Mouse (Mus musculus): ENCODE data around the gene Rtp4. TPM values are rescaled to one million over a fixed set of nuclear protein-coding genes. Genes with fewer than 3 reads are reported as not detected.

Rtp4 gene
- polyA plus RNA-seq, 1 experiment from 2014 or later: 5.1 TPM

DNA sequence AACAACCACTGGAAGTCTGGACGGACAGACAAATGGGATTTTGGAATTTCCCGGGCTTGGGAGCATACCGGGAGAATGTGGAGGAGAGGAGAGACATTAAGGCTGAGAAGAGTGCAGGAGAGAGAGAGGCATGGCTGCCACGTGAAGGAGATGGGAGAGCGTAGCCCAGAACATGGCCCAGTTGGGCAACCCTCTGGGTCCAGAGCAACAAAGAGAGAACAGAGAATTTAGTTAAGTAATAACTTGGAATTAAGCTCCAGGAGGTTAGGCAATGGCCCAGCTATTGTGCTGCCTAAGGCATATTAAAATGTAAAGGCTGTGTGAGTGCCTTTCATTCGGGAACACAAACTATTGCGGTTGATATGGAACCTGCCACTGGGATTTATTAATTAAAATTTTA is 86.6 kb downstream of the Rtp4 start:
- H3K4me1 ChIP-seq: no peaks in the 10 kb centered on the region
- no peaks in the 10 kb centered on the region for H3K36me3 ChIP-seq
- no peak overlapping the region for H3K4me2 ChIP-seq (replicated peaks)
- H3K27ac ChIP-seq: no peak overlapping the region
- ATAC-seq (ENCODE audit: low FRiP score): no peak
- H3K27me3 ChIP-seq: no peaks in the 10 kb centered on the region
- no peak overlapping the region for H3K4me3 ChIP-seq
- no peaks in the 10 kb centered on the region for H3K9me3 ChIP-seq (replicated peaks)
- 93% methylated on average over 7 of the region's 7 CpGs for WGBS
- H3K9ac ChIP-seq: no peak overlapping the region

DNA sequence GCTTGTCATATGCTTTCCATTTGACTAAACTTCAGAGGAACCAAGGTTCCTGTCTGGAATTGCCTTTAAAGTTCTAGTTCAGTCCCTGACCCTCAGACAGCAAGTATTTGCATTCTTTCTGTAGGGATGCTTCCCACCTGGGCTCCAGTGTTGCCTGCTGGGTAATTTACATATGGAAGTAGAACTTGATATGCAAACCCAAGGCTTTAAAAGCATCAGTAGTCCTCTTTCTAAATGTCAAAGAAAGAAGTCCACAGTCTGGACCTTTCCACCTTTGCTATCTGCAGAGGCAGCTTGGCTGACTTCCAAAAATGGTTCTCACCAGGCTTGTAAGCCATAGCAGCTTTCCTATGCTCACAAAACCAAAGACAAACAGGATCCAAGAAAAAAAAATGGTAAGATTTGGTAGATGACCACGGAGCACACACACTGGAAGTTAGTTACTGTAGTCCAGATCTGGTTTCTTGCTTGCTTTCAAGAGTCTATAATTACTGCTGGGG is 87.9 kb downstream of the Rtp4 start:
- Histone ChIP-seq H3K27ac (no peak overlapping the region), H3K27me3 (no peaks in the 10 kb centered on the region), H3K4me3 (no peak overlapping the region), H3K4me1 (no peaks in the 10 kb centered on the region), H3K36me3 (no peaks in the 10 kb centered on the region), H3K9me3 (replicated peaks) (no peaks in the 10 kb centered on the region), H3K4me2 (replicated peaks) (no peak overlapping the region), H3K9ac (no peak overlapping the region)
- WGBS: 35% methylated on average over 1 of the region's 1 CpGs
- ATAC-seq (ENCODE audit: low FRiP score): no peak

DNA sequence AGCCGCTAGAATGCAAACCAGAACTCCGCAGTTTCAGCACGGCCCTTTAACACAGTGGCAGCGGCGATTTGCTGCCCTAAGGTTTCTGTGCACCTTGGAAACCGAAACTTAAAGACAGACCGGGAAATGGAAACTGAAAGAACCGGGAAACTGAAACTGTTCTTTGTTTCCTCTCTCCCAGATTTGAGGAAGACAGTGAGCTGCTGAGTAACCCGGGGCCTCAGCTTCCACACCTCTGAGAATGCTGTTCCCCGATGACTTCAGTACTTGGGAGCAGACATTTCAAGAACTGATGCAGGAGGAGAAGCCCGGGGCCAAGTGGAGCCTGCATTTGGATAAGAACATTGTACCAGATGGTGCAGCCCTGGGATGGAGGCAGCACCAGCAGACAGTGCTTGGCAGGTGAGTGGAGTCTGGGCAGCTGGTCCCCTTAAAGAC is 89.7 kb downstream of the Rtp4 start:
- WGBS: 51% methylated on average over 11 of the region's 11 CpGs
- Histone ChIP-seq H3K4me1 (no peaks in the 10 kb centered on the region), H3K9ac (no peak overlapping the region), H3K9me3 (replicated peaks) (no peaks in the 10 kb centered on the region), H3K4me3 (peak overlapping the region; percentile 2; the same call in 1 of the 2 replicates), H3K4me2 (replicated peaks) (peak overlapping the region; percentile 35), H3K36me3 (no peaks in the 10 kb centered on the region), H3K27ac (no peak overlapping the region), H3K27me3 (no peaks in the 10 kb centered on the region)
- ATAC-seq (ENCODE audit: low FRiP score): no peak

DNA sequence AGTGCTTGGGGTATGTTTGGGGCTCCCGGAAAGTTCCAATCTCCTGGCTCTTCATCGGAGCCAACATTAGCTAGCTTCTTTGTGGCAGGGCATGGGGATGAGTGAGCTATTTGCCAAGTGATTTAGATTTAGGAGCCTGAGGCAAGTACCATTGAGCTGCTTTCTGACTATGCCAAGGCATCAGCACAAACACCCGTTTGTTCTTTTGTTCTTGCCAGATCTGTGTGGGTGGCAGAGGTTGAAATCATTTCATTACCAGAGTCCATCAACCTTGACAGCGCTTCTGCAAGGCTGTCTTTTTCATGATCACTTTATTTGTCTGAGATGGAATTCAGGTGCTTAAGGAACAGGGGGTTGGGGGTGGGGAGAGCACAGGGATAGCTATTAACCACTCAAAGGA is 104.1 kb downstream of the Rtp4 start:
- Histone ChIP-seq H3K4me2 (replicated peaks) (no peak overlapping the region), H3K36me3 (no peaks in the 10 kb centered on the region), H3K27ac (no peak overlapping the region), H3K27me3 (no peaks in the 10 kb centered on the region), H3K9me3 (replicated peaks) (no peaks in the 10 kb centered on the region), H3K4me3 (no peak overlapping the region), H3K4me1 (peaks cover 4% of the 10 kb centered on the region; the same call in 1 of the 2 replicates), H3K9ac (no peak overlapping the region)
- 63% methylated on average over 4 of the region's 4 CpGs for WGBS
- ATAC-seq (ENCODE audit: low FRiP score): no peak

DNA sequence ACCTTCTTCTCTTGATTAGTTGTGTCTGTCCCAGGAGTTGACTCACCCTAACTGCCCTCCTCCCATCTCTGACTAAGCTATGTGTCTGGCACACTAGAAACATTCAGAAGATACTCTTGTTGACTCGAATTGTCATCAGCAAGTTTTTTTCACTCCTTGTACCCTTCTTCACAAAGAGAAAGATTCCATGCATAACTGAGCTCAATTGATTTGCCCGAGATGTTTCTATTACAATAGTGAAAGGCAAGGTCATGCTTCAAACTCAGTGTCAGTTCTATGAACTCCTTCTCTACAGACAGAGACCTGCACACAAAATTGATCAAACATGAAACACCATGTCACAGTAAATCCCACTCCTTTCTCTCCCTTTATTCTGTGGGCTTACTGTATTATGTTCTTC is 111.4 kb downstream of the Rtp4 start:
- ATAC-seq (ENCODE audit: low FRiP score): no peak
- H3K36me3 ChIP-seq: no peaks in the 10 kb centered on the region
- no peak overlapping the region for H3K4me2 ChIP-seq (replicated peaks)
- H3K27me3 ChIP-seq: no peaks in the 10 kb centered on the region
- no peaks in the 10 kb centered on the region for H3K4me1 ChIP-seq
- H3K4me3 ChIP-seq: no peak overlapping the region
- 61% methylated on average over 2 of the region's 2 CpGs for WGBS
- no peak overlapping the region for H3K27ac ChIP-seq
- no peaks in the 10 kb centered on the region for H3K9me3 ChIP-seq (replicated peaks)
- H3K9ac ChIP-seq: no peak overlapping the region

DNA sequence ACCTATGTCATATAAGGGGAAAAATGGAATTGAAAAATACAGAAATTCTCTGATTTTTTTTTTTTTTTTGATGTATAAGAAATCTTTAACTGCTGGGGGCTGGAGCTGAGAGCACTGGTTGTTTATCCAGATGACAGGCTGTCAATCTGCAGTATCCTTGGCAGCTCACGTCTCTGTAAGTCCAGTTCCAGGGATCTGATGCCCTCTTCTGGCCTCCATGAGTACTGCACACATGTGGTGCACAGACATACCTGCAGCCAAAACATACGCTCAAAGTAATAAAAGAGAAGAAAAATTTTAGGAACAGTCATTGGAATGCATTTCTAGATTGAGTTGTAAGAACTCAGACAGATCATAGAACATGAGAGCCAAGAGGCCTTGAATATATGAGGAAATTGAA is 112.6 kb downstream of the Rtp4 start:
- no peak overlapping the region for H3K27ac ChIP-seq
- WGBS: 68% methylated on average over 2 of the region's 2 CpGs
- H3K27me3 ChIP-seq: no peaks in the 10 kb centered on the region
- no peak overlapping the region for H3K4me2 ChIP-seq (replicated peaks)
- H3K4me3 ChIP-seq: no peak overlapping the region
- no peak for ATAC-seq (ENCODE audit: low FRiP score)
- no peaks in the 10 kb centered on the region for H3K36me3 ChIP-seq
- no peak overlapping the region for H3K9ac ChIP-seq
- H3K9me3 ChIP-seq (replicated peaks): no peaks in the 10 kb centered on the region
- no peaks in the 10 kb centered on the region for H3K4me1 ChIP-seq

DNA sequence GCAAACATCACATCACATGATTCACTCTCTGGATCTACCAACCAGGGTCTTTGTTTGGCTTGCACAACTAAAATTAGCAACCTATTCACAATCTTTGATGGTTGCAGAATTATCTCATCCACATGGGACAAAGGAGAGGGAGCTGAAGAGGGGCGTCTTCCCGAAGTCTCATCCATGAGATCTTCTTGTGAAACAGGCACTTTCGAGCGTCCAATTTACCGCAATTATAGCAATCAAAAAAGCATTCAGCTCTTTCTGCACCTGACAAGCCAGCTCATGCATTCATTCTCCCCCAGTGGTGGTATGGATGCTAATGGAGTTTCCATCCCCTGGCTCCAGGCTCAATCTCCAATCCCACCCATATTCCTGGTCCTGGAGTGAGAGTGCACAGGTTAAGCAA is 132.9 kb downstream of the Rtp4 start:
- ATAC-seq (ENCODE audit: low FRiP score): no peak
- Histone ChIP-seq H3K4me2 (replicated peaks) (no peak overlapping the region), H3K27me3 (no peaks in the 10 kb centered on the region), H3K27ac (no peak overlapping the region), H3K36me3 (no peaks in the 10 kb centered on the region), H3K4me1 (no peaks in the 10 kb centered on the region), H3K4me3 (no peak overlapping the region), H3K9me3 (replicated peaks) (no peaks in the 10 kb centered on the region), H3K9ac (no peak overlapping the region)
- WGBS: 95% methylated on average over 5 of the region's 5 CpGs

DNA sequence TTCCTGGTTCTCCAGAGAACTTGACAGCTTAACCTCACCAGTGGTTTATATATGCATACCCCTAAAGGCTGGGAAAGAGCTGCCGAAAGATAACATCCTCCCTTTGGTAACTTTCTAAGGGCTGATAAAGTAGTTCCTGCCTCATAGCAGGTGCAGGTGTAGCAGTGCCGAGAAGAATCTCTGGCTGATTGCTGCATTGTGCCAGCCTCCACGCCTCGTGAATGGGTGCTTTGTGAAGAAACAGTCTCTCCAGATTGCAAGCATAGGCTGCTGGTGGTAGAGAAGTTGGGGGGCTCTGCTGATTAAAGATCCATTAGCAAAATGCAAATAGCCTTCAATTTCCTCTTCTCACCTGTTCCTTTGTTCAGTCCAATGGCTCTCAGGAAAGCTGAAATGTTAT is 133.4 kb downstream of the Rtp4 start:
- H3K4me2 ChIP-seq (replicated peaks): no peak overlapping the region
- no peaks in the 10 kb centered on the region for H3K27me3 ChIP-seq
- H3K4me3 ChIP-seq: no peak overlapping the region
- H3K27ac ChIP-seq: no peak overlapping the region
- no peaks in the 10 kb centered on the region for H3K4me1 ChIP-seq
- WGBS: 69% methylated on average over 4 of the region's 4 CpGs
- no peaks in the 10 kb centered on the region for H3K9me3 ChIP-seq (replicated peaks)
- H3K9ac ChIP-seq: no peak overlapping the region
- no peaks in the 10 kb centered on the region for H3K36me3 ChIP-seq
- no peak for ATAC-seq (ENCODE audit: low FRiP score)

DNA sequence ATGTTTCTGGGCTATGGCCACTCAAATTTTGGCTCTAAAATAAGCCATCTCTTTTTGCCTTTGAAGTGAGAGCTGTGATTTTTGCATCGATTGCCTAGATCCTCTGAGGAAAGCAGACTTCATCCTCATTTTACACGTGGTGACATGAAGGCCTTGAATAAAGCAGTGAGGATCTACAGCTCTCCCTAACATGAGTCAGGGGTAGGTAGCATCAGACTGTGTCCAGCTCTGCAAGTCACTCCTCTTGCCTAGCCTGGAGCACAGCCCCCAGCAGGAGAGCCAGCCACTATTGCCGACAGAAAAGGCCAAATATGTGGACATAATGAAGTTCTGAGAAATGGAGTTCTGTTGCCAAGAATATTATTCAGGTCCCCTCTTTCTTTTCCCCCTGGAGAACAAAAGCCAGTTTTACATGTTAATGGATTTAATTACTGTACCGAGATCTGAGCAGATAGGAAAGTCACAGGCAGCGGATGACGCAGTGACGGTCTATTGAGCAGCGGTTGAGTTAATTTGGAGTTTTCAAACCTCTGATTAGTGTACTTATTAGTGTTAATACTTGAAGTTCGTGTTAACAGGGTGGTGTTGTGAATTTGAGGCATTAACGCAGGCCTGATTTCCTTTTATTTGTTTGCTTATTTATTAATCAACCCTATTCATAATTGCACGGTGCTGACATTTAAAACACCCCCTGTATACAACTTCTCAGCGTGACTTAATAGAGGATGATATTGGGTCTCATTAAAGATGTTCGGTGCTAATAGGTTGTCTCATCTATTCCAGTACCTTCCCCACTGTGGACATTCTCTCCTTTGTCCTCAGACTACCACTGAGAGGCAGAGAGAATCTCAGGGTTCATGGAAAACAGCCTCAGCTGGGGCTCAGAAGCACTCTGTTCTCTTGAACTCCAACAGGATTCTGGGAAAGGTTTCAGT is 139.8 kb downstream of the Rtp4 start:
- Histone ChIP-seq H3K9me3 (replicated peaks) (no peaks in the 10 kb centered on the region), H3K4me2 (replicated peaks) (no peak overlapping the region), H3K9ac (no peak overlapping the region), H3K27me3 (no peaks in the 10 kb centered on the region), H3K4me1 (peaks cover 7% of the 10 kb centered on the region; the same call in 1 of the 2 replicates), H3K36me3 (no peaks in the 10 kb centered on the region), H3K4me3 (no peak overlapping the region), H3K27ac (no peak overlapping the region)
- peak; percentile 46; the same call in 1 of the 2 replicates for ATAC-seq (ENCODE audit: low FRiP score)
- 67% methylated on average over 13 of the region's 13 CpGs for WGBS

Other genes with a start within 250 kb of the Rtp4 start
- gene Rtp1, start 91.2 kb upstream of the Rtp4 start, polyA plus RNA-seq (2016; fragmentation: Nextera tagmentation; extraction: Ambion mirVana): not detected in 2 replicates
- gene Masp1, start 524 bp downstream of the Rtp4 start, polyA plus RNA-seq (2016; fragmentation: Nextera tagmentation; extraction: Ambion mirVana): 29.5 and 31.9 TPM in 2 replicates

Measured in hindbrain, embryonic 12.5 days (tissue).